Mouse (Mus musculus) adrenal gland, postnatal 36 days (tissue): Measurements from ENCODE around the gene Proser2. TPM values are rescaled to one million over a fixed set of nuclear protein-coding genes. Genes with fewer than 3 reads are reported as not detected.

Experiments
- DNase-seq, 2 experiments: peaks; one replicate each; pipeline ENCODE4 v3.0.0; 2021; ENCODE audit warnings: mixed read lengths in 1 of 2
- long read RNA-seq, 2 experiments: library from polyadenylated mRNA; stranded (forward); transcript quantifications; one replicate each; pipeline ENCODE4 v2.0.0; 2021; ENCODE audit warnings: borderline sequencing depth in 2 of 2
- total RNA-seq, 2 experiments: library from RNA; stranded (reverse); gene quantifications; 2 replicates each; pipeline ENCODE4 v1.2.3; 2021

The Proser2 gene
- total RNA-seq, result 10 to 100 TPM; 12.1 to 14.5 TPM
- long read RNA-seq, experiment 1, full-length matches to known transcripts, result 18 of 34 reads
- long read RNA-seq, experiment 1, partial matches to known transcripts, result 14 of 34 reads
- long read RNA-seq, experiment 1, other reads (novel, unspliced or antisense), result 2 of 34 reads
- long read RNA-seq, experiment 2, full-length matches to known transcripts, result 5 of 6 reads
- long read RNA-seq, experiment 2, partial matches to known transcripts, result 0 of 6 reads
- long read RNA-seq, experiment 2, other reads (novel, unspliced or antisense), result 1 of 6 reads

GRCm38 (mm10) chr2:6129555-6130355, at the start of gene Proser2:
Proser2 (minus strand) TSS chr2:6130211.
- DNase-seq, result peak; percentile 93

GRCm38 (mm10) chr2:6179749-6180117, 49.7 kb upstream of the Proser2 start:
- DNase-seq, result no peak

GRCm38 (mm10) chr2:6178901-6179748, 49.1 kb upstream of the Proser2 start:
- no peak for DNase-seq

- no peak for DNase-seq
Measured at GRCm38 (mm10) chr2:6173013-6173412, 43.0 kb upstream of the Proser2 start.

GRCm38 (mm10) chr2:6168560-6168959, 38.5 kb upstream of the Proser2 start:
- DNase-seq, result no peak

- DNase-seq, result peak; percentile 64 to 79
Measured at GRCm38 (mm10) chr2:6167843-6168558, 38.0 kb upstream of the Proser2 start.

- no peak for DNase-seq
Measured at GRCm38 (mm10) chr2:6165771-6166170, 35.8 kb upstream of the Proser2 start.

- DNase-seq, result no peak
Measured at GRCm38 (mm10) chr2:6164606-6165290, 34.7 kb upstream of the Proser2 start.

GRCm38 (mm10) chr2:6162366-6163040, 32.5 kb upstream of the Proser2 start:
- DNase-seq, result no peak

GRCm38 (mm10) chr2:6159735-6160134, 29.7 kb upstream of the Proser2 start:
- DNase-seq, result no peak

- no peak for DNase-seq
Measured at GRCm38 (mm10) chr2:6159219-6159618, 29.2 kb upstream of the Proser2 start.

GRCm38 (mm10) chr2:6157635-6158034, 27.6 kb upstream of the Proser2 start:
- DNase-seq, result no peak

GRCm38 (mm10) chr2:6157208-6157607, 27.2 kb upstream of the Proser2 start:
- DNase-seq, result no peak

- peak in 1 of 2 experiments; percentile 20 for DNase-seq
Measured at GRCm38 (mm10) chr2:6149801-6150200, 19.8 kb upstream of the Proser2 start.

GRCm38 (mm10) chr2:6146901-6147300, 16.9 kb upstream of the Proser2 start:
- no peak for DNase-seq

GRCm38 (mm10) chr2:6146257-6146656, 16.2 kb upstream of the Proser2 start:
- no peak for DNase-seq

GRCm38 (mm10) chr2:6145611-6146010, 15.6 kb upstream of the Proser2 start:
- DNase-seq, result no peak

- no peak for DNase-seq
Measured at GRCm38 (mm10) chr2:6142915-6143654, 13.1 kb upstream of the Proser2 start.

GRCm38 (mm10) chr2:6140572-6141161, 10.7 kb upstream of the Proser2 start:
- no peak for DNase-seq

- no peak for DNase-seq
Measured at GRCm38 (mm10) chr2:6133871-6134270, 3.9 kb upstream of the Proser2 start.
